Mouse (Mus musculus) embryonic facial prominence, embryonic 13.5 days (tissue): ENCODE data around the gene Olfr1394. TPM values are rescaled to one million over a fixed set of nuclear protein-coding genes. Genes with fewer than 3 reads are reported as not detected.

ENCODE experiments used
- ATAC-seq: fragments of 200-750 bp; cut with Nextera tagmentation; 2 replicates; pipeline ENCODE4 v1.8.0; 2017; ENCODE audit warnings: low read depth; ENCODE audit not compliant: insufficient number of reproducible peaks, insufficient read depth, low FRiP score, low TSS enrichment
- H3K27ac ChIP-seq: fragments of 300-500 bp; sonication (generic); 2 replicates; pipeline ENCODE4 v1.5.1; 2015; ENCODE audit warnings: moderate library complexity, mild to moderate bottlenecking, inconsistent platforms
- H3K27me3 ChIP-seq: fragments of 300-500 bp; sonication (generic); 2 replicates; pipeline ENCODE4 v1.6.1; 2015; ENCODE audit warnings: mild to moderate bottlenecking, inconsistent platforms
- H3K36me3 ChIP-seq: fragments of 300-500 bp; sonication (generic); 2 replicates; pipeline ENCODE4 v1.6.1; 2015; ENCODE audit warnings: mild to moderate bottlenecking, inconsistent platforms
- H3K4me1 ChIP-seq: fragments of 300-500 bp; sonication (generic); 2 replicates; pipeline ENCODE4 v1.6.1; 2015; ENCODE audit warnings: inconsistent platforms
- H3K4me2 ChIP-seq: fragments of 300-500 bp; sonication (generic); 2 replicates; pipeline ENCODE4 v1.6.1; 2015; ENCODE audit warnings: moderate library complexity, mild to moderate bottlenecking, inconsistent platforms
- H3K4me3 ChIP-seq: fragments of 300-500 bp; sonication (generic); 2 replicates; pipeline ENCODE4 v1.5.1; 2015; ENCODE audit warnings: mild to moderate bottlenecking, inconsistent platforms
- H3K9ac ChIP-seq: fragments of 300-500 bp; sonication (generic); 2 replicates; pipeline ENCODE4 v1.6.1; 2015; ENCODE audit warnings: mild to moderate bottlenecking, inconsistent platforms
- H3K9me3 ChIP-seq: fragments of 300-500 bp; sonication (generic); 2 replicates; pipeline ENCODE4 v1.6.1; 2016; ENCODE audit warnings: inconsistent platforms
- WGBS: fragments of 180-500 bp; shearing (Covaris S2); methylation state at CpG from one replicate; pipeline ENCODE4 v1.1.7; 2015; ENCODE audit warnings: mixed read lengths; 5-methylcytosine and 5-hydroxymethylcytosine counted together
- polyA plus RNA-seq: library from polyadenylated mRNA; unstranded; fragments of >200 nt; fragmentation: Nextera tagmentation; extraction: Ambion mirVana; gene quantifications from 2 replicates; pipeline ENCODE4 v1.2.1, GENCODE M21; 2015

Gene Olfr1394
- polyA plus RNA-seq = not detected in 2 replicates

DNA sequence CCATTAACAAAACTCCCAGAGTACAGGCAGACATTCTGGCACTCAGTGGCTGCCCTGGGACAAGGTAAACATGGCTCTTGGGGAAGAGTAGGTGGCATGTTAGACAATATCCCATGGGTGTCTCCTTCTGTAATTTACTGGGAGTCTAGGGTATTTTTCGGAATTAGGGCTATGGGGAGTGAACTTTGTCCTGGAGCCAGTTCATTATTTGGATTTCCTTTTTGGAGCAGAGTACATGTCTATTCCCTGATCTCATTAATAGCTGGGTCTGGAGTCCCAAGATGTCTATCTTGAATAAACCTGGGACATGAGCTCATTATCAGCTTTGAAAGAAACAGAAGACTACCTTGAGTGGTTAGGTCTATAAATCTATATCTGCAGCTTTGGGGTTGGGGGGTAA is at the start of gene Olfr1394:
Olfr1394 (plus strand) TSS at position 301 of the 400 bp plus-strand sequence.
- H3K36me3 ChIP-seq = no peaks in the 10 kb centered on the region
- H3K9ac ChIP-seq = no peak within 1 kb of the TSS
- H3K4me2 ChIP-seq = no peak within 1 kb of the TSS
- ATAC-seq = no peak
- no peaks in the 10 kb centered on the region for H3K27me3 ChIP-seq
- H3K9me3 ChIP-seq = no peaks in the 10 kb centered on the region
- no peak within 1 kb of the TSS for H3K27ac ChIP-seq
- WGBS = 84% methylated on average over 1 of the region's 1 CpGs
- H3K4me1 ChIP-seq = no peaks in the 10 kb centered on the region
- no peak within 1 kb of the TSS for H3K4me3 ChIP-seq

DNA sequence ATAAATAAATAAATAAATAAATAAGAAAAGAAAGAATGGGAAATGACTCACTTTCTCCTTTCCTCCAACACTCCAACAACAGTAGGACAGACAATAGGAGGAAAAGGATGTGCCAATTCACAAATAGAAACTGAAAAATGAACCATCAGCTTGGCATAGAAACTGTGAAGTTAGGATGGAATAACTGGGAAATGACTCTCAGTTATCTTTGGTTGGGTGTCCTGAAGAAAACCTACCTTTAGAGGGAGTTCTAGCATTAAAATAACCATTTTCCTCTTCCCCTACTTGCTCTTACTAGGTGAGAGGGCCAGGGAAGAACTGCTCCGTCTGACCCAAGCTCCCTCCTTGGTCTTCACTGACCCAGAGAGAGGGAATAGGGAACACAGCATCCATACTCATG is 48.4 kb upstream of the Olfr1394 start:
- 80% methylated on average over 1 of the region's 1 CpGs for WGBS

DNA sequence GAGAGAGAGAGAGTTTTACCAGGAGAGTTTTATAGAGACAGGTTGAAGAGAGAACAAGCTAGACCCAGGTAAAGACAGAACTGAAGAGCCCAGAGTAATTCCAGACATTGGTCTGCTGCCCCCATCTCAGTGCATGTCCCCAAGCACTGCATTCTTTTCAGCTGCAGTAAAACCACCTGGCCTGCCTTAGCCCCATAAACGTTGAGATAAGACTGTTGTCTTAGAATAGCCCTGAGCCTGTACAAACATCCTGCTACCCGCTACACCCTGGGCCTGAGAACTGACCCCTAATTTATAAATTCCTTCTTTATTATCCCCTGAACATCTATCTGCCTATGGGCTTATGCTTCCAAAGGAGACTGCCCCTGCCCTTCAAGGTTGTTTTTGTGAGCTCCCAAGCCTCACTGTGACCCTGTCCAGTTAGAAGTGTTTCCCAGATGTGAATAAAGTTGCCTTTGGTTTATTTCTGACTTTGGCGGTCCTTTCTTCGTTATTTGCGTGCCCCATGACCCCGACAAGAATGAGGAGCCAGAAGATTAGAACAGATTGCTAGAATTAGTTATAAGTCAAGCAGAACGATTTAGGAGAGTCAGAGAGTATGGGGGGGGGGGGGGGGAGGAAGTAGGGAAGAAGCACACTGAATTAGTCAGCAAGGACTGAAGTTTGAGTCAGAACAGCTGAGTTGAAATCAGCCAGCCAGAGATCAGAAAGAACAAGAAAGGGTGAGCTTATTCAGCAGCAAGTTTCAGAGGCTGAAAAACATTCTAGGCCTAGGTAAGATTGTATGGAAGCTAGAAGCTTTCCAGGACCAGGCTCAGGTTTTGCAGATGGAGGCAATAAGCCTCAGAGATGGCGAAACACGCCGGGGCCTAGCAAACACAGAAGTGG is 46.3 kb upstream of the Olfr1394 start:
- ATAC-seq = no peak

More for the DNA sequence above, 48.4 kb upstream of the Olfr1394 start:
- H3K4me1 ChIP-seq = 0 out of 2 replicates have a peak, but pooled peaks cover 3% of the 10 kb centered on the region
- H3K4me2 ChIP-seq = no peak overlapping the region
- H3K9me3 ChIP-seq = no peaks in the 10 kb centered on the region
- no peak overlapping the region for H3K4me3 ChIP-seq
- ATAC-seq = no peak
- no peaks in the 10 kb centered on the region for H3K36me3 ChIP-seq
- H3K27me3 ChIP-seq = no peaks in the 10 kb centered on the region
- no peak overlapping the region for H3K9ac ChIP-seq
- H3K27ac ChIP-seq = no peak overlapping the region

DNA sequence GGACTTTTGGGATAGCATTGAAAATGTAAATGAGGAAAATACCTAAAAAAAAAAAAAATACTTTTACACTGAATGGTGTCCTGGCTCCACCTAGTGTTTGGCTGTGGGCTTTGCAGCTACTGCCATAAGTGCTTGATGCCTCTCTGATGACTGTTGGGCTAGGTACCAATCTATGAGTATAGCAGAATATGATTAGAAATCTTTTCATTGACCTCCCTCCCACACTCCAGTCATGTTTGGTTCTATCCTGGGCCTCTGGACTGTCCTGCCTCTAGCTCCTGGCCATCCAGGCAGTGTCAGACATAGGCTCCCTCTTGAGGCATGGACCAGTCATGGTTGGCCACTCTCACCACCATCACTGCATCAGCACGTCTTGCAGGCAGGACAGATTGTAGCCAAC is 45.3 kb upstream of the Olfr1394 start:
- Histone ChIP-seq H3K27me3 (no peaks in the 10 kb centered on the region), H3K9me3 (no peaks in the 10 kb centered on the region), H3K4me1 (no peaks in the 10 kb centered on the region), H3K4me3 (no peak overlapping the region), H3K27ac (no peak overlapping the region), H3K36me3 (no peaks in the 10 kb centered on the region), H3K9ac (no peak overlapping the region), H3K4me2 (no peak overlapping the region)
- ATAC-seq = no peak
- 30% methylated on average over 1 of the region's 1 CpGs for WGBS

More for the DNA sequence above, 46.3 kb upstream of the Olfr1394 start:
- Histone ChIP-seq H3K4me1 (0 out of 2 replicates have a peak, but pooled peaks cover 2% of the 10 kb centered on the region), H3K36me3 (no peaks in the 10 kb centered on the region), H3K9ac (no peak overlapping the region), H3K27me3 (no peaks in the 10 kb centered on the region), H3K4me3 (no peak overlapping the region), H3K9me3 (no peaks in the 10 kb centered on the region), H3K27ac (no peak overlapping the region), H3K4me2 (no peak overlapping the region)
- 58% methylated on average over 10 of the region's 10 CpGs for WGBS

DNA sequence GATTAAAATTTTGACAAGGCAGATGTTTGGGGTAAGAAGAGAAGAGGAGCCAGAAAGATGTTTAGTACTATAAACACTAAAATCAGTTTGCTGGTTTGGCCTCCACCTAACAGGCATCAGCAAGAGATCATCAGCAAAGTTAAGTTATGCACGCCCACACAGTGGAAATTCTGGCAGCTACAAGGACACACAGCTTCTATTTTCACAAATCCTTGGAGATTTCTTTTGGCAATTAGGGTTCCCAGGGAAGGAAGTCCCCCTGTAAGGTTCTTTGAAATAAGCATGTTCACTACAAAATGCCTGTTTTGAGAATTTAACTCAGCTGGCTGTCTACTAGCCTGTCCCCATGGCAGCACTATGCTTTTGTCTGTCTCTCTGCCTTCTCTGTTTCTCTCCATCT is 43.2 kb upstream of the Olfr1394 start:
- H3K4me2 ChIP-seq = no peak overlapping the region
- no peak overlapping the region for H3K9ac ChIP-seq
- H3K27ac ChIP-seq = no peak overlapping the region
- ATAC-seq = no peak
- H3K4me1 ChIP-seq = no peaks in the 10 kb centered on the region
- H3K4me3 ChIP-seq = no peak overlapping the region
- H3K27me3 ChIP-seq = no peaks in the 10 kb centered on the region
- 76% methylated on average over 1 of the region's 1 CpGs for WGBS
- no peaks in the 10 kb centered on the region for H3K9me3 ChIP-seq
- H3K36me3 ChIP-seq = no peaks in the 10 kb centered on the region

DNA sequence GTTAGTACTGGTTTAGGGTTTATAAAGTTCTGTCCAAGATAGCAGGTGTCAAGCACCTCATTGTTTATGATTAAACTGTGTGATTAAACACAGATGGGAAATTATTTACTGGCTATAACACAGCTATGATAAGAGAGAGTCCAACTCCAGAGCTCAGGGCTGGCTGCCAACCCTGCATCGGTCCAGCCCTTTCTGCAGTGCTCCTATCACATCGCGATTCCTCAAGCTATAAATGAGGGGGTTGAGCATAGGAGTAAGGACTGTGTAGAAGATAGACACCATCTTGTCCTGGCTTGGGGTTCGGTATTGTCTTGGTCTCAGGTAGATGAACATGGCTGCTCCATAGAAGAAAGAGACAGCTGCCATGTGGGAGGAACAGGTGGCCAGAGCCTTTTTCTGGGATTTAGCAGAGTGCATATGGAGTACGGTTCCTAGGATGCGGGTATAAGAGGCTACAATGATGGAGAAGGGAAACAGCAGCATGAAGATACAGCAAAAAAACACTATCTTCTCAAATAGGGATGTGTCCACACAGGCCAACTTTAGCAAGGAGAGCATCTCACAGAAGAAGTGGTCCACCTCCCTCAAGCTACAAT is 41.5 kb upstream of the Olfr1394 start:
- Histone ChIP-seq H3K4me2 (no peak overlapping the region), H3K36me3 (no peaks in the 10 kb centered on the region), H3K27ac (no peak overlapping the region), H3K4me1 (no peaks in the 10 kb centered on the region), H3K9ac (no peak overlapping the region), H3K4me3 (no peak overlapping the region), H3K9me3 (no peaks in the 10 kb centered on the region), H3K27me3 (no peaks in the 10 kb centered on the region)
- ATAC-seq = no peak
- 91% methylated on average over 6 of the region's 6 CpGs for WGBS

DNA sequence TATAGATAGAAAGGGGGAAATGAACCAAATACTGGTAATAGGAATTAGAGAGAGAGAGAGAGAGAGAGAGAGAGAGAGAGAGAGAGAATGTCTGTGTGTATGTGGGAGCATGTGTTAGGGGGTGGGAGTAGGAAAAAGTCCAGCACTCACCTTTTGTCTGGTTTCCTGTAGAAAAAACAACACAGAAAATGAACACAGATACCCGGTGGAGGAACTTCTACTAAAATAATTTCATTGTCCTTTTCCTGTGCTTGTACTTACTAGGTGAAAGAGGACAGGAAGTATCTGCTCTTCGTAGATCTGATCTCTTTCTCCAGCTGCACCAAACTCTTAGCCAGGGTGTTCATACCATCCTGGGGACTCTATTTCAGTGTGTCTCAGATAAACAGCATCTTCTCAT is 40.0 kb upstream of the Olfr1394 start:
- Histone ChIP-seq H3K4me2 (no peak overlapping the region), H3K9ac (no peak overlapping the region), H3K4me3 (no peak overlapping the region), H3K27ac (no peak overlapping the region), H3K27me3 (no peaks in the 10 kb centered on the region), H3K36me3 (no peaks in the 10 kb centered on the region), H3K4me1 (no peaks in the 10 kb centered on the region), H3K9me3 (no peaks in the 10 kb centered on the region)
- ATAC-seq = no peak
- WGBS = 69% methylated on average over 2 of the region's 2 CpGs

DNA sequence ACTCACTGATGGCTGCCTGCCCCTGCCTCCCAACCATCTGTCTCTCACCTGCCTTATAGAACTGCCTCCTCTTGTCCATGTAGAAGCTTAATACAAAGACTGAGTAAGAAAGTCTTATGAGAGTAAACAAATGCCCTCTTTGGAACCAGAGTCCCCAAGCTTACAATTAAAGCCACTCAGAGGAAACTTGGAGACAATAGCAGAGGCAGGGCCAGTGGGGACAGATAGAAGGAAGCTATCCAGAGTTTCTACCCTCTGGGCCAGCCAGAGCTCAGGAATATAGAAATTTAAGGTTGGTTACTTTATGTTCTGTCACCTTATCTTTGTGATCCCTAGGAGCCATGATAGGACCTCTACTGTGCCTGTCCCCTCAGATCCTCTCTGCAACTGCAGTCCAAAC is 39.4 kb upstream of the Olfr1394 start, which contains the start of gene Olfr1396:
Olfr1396 (minus strand) TSS at position 101 of the 400 bp plus-strand sequence.
- ATAC-seq = no peak
- no peaks in the 10 kb centered on the region for H3K36me3 ChIP-seq
- H3K9me3 ChIP-seq = no peaks in the 10 kb centered on the region
- no peaks in the 10 kb centered on the region for H3K4me1 ChIP-seq
- no peaks in the 10 kb centered on the region for H3K27me3 ChIP-seq
- no peak within 1 kb of the TSS for H3K9ac ChIP-seq
- no peak within 1 kb of the TSS for H3K4me3 ChIP-seq
- no peak within 1 kb of the TSS for H3K27ac ChIP-seq
- no peak within 1 kb of the TSS for H3K4me2 ChIP-seq

DNA sequence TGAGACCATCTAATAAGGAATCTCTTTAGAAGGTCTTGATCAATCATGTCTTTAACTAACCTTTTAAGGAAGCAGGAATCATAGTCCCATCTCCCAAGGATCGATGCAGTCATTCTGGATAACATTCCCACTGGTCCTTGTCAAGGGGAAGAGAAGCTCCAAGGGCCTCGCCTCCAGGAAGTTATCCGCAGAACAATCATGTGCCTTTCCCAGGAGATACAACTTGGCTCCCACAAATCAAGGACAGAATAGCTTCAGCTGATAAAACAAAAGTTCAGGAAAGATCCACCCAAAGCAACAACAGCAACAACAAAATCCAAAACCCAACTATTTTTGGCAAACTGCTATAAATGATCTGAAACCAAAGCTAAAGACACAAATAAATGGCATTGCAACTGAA is 34.5 kb upstream of the Olfr1394 start:
- H3K9ac ChIP-seq = no peak overlapping the region
- no peak overlapping the region for H3K4me2 ChIP-seq
- 78% methylated on average over 3 of the region's 3 CpGs for WGBS
- H3K27ac ChIP-seq = no peak overlapping the region
- ATAC-seq = no peak
- H3K27me3 ChIP-seq = no peaks in the 10 kb centered on the region
- no peaks in the 10 kb centered on the region for H3K9me3 ChIP-seq
- H3K4me3 ChIP-seq = no peak overlapping the region
- H3K36me3 ChIP-seq = no peaks in the 10 kb centered on the region
- no peaks in the 10 kb centered on the region for H3K4me1 ChIP-seq

DNA sequence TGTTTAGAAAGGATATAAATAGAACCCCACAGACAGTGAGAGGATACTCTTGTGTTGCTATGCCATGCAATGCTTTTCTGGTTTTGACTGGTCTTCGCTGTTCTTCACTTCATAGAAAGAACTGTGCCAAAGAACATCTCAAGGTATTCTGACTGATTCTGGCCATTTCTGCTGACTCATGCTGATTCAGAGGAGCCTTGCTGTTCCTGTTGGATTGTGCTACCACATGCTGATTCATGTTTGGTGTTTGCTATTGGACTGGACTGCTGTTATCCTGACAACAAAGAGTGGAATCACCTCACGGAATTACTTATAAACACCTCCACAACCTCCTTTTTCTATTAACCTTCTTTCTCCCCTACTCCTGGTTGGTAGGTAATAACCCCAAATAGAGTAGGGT is 30.0 kb upstream of the Olfr1394 start:
- no peak for ATAC-seq
- H3K36me3 ChIP-seq = no peaks in the 10 kb centered on the region
- no peaks in the 10 kb centered on the region for H3K9me3 ChIP-seq
- no peak overlapping the region for H3K9ac ChIP-seq
- H3K27ac ChIP-seq = no peak overlapping the region
- H3K4me2 ChIP-seq = no peak overlapping the region
- H3K4me1 ChIP-seq = no peaks in the 10 kb centered on the region
- WGBS = 89% methylated on average over 2 of the region's 2 CpGs
- H3K4me3 ChIP-seq = no peak overlapping the region
- H3K27me3 ChIP-seq = no peaks in the 10 kb centered on the region

DNA sequence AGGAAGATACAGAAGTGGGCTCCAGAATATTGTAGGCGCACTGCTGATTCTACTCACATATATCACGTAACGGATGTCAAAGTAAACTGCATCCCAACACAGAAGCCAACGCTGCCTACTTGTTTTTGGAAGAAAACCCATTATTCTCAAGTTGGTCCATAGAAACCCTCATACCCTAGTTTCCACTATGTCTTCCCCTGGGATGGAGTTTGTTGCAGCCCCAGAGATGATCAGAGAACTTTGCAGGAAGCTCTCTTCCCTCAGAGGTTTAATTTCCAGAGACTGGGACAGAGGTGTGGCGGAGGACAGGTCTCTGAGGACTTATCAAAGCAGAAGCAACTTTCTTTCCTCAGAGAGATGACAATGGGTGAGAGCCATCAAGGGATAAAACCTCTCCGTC is 12.2 kb upstream of the Olfr1394 start, which contains the start of gene Olfr1395:
Olfr1395 (plus strand) TSS at position 301 of the 400 bp plus-strand sequence.
- Histone ChIP-seq H3K27me3 (no peaks in the 10 kb centered on the region), H3K4me2 (no peak within 1 kb of the TSS), H3K4me1 (no peaks in the 10 kb centered on the region), H3K4me3 (no peak within 1 kb of the TSS), H3K36me3 (no peaks in the 10 kb centered on the region), H3K9ac (no peak within 1 kb of the TSS), H3K27ac (no peak within 1 kb of the TSS), H3K9me3 (no peaks in the 10 kb centered on the region)
- WGBS = 84% methylated on average over 6 of the region's 6 CpGs
- no peak for ATAC-seq
